Mouse (Mus musculus) adrenal gland, postnatal 14 days (tissue): Measurements from ENCODE around the gene Gap43. TPM values are rescaled to one million over a fixed set of nuclear protein-coding genes. Genes with fewer than 3 reads are reported as not detected.
"Not testable (repeated sequence)": the region's sequence is repeated elsewhere in the genome, so short reads cannot be mapped to it uniquely, and the experiment has no call there.

Source experiments
- DNase-seq: peaks from one replicate; pipeline ENCODE4 v3.0.0; 2021; ENCODE audit warnings: mixed read lengths
- long read RNA-seq, 2 experiments: library from polyadenylated mRNA; stranded (forward); transcript quantifications; one replicate each; pipeline ENCODE4 v2.0.0; 2021
- total RNA-seq: library from RNA; stranded (reverse); gene quantifications from 2 replicates; pipeline ENCODE4 v1.2.3, GENCODE M21; 2021

Gap43 gene
- 5.0 and 20.6 TPM in 2 replicates for total RNA-seq
- long read RNA-seq, experiment 1, partial matches to known transcripts, result 0 of 5 reads
- long read RNA-seq, experiment 1, other reads (novel, unspliced or antisense), result 1 of 5 reads
- long read RNA-seq, experiment 2, transcript Gap43-201 (3 exons, 1,420 nt), result major isoform, 5 of 6 reads
- long read RNA-seq, experiment 2, partial matches to known transcripts, result 0 of 6 reads
- long read RNA-seq, experiment 2, other reads (novel, unspliced or antisense), result 1 of 6 reads

DNA sequence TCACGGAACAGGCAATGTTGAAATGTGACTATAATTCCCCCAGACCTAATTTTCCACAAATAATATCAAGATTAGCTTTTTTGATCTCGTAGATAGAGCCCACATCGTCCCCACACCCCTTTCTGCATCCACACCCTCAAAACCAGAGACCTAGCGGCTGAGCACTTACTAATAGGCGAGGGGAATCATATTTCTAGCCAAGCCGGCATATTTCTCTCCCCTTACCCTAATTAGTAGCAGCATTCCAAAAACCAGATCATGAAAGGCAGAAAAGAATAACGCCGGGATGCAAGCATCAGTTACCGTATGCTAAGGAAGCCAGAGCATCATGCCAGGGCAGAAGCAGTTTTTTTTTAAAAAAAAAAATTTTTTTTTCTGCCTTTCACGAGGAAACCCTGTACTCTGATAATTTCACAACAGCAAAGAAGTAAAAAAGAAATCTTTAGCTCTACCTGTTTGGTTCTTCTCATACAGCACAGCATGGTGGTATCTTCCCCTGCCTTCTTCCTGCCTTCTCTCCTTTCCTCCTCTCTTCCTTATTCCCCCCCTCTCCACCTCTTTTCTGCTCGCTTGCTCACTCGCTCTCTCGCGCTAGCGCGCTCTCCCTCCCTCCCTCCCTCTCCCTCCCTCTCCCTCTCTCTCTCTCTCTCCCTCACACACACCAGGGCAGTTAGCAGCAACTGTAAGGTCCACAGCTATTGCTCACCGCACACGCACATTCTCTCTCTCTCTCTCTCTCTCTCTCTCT lies at the start of gene Gap43:
Gene Gap43, minus strand, starts transcription at position 631 of the 748 bp plus-strand sequence.
- no peak for DNase-seq

- DNase-seq, result no peak
Measured at GRCm38 (mm10) chr16:42381328-42381838, 40.9 kb upstream of the Gap43 start.

GRCm38 (mm10) chr16:42380641-42381040 lies 40.2 kb upstream of the Gap43 start:
- peak; percentile 27 for DNase-seq

- no peak for DNase-seq
Measured at GRCm38 (mm10) chr16:42370148-42370547, 29.7 kb upstream of the Gap43 start.

- no peak for DNase-seq
Measured at GRCm38 (mm10) chr16:42369346-42369745, 28.9 kb upstream of the Gap43 start.

DNA sequence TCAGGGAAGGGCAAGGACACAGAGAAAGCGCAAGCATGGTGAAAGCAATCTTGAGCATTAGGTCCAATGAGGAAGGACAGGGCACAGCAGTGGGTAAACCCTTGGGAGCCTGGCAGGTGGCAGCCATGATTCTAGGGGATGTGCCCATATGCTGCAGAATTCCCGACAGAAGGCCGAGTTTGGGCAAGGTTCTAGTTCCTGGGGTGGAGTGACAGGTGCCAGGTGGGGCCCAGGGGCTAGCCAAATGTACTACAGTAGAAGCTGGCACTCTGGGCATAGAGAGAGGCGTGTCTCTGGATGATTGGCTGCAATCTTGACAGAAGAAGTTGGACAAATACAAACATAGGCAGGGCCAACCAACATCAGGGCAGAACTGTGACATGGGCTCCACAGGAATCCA lies 19.6 kb upstream of the Gap43 start:
- DNase-seq, result no peak

DNA sequence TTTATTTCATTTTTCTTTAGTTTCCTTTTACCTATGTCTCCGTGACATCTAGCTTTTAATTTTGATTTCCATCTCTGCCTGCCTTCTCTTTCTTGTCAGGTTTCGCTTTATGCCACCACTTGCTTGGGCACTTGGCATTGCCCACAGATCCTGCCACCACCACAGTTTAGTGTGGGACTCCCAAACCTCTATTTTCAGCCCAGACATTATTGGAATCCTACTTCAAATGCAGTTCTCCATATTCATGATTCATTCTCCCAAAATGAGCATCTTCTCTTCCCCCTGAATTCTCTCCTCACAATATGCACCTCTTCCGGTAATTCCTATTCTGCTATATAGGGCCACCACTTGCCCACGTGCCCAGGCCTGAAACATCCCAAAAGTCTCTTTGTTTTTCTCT lies 17.6 kb upstream of the Gap43 start:
- DNase-seq, result no peak

GRCm38 (mm10) chr16:42350076-42350475 lies 9.6 kb upstream of the Gap43 start:
- peak; percentile 4 for DNase-seq

DNA sequence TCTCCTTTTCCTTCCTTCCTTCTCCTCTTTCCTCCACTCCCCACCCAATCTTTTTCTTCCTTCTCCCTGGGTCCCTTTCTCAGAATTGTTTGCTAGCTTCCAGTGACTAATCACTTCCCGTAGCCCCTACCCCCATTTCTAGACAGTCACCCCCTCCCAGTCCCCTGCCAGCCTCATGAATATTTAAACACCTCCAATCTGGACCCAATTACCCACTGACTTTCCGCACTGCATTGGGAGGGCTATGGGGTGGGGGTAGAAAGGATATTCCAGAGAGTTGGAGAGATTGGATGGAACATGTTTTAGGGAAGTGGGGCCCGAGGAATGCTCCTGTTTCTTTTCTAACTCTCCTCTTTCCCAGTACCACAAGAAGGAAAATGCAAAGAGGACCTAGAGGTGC lies 414 bp upstream of the Gap43 start:
- not testable (repeated sequence) for DNase-seq

- DNase-seq, result no peak
Measured at GRCm38 (mm10) chr16:42339512-42339911, 939 bp downstream of the Gap43 start.

DNA sequence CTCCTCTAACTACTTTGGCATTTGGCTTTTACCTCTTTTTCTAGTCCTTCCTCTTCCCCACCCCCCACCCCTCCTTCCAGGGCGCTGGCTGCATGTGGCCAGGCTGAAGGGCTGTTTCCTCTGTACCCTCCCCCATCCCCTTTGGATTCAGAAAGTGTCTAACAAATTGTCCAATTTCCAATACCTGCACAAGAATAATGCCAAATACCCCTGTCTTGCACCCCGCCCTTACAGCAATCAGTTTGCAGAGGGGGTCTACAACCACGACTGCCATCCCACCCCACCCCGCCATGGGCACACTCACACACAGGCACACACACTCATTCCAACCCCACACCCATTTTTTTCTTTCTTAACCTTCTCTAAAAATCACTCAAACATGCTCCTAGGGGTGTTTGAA lies 1.5 kb downstream of the Gap43 start:
- no peak for DNase-seq

- DNase-seq, result no peak
Measured at GRCm38 (mm10) chr16:42338342-42338741, 2.1 kb downstream of the Gap43 start.

DNA sequence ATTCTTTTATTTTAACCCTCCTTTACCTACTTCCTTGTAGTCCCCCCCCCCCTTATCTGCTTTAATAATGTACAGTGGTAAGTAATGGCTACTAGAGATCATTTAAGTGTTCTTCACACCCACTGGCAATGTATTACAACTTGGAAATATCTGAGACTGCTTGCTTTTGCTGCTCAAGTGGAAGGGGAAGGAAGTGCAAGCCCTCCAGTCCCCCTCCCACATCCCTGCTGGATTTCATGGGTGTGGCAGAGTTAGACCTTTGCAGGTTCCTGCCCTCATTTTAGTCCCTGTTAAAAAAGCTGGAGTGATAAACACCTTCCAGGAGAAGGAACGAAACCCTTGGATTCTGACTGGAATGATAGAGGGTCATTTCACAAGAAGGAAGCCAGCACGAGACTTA lies 2.8 kb downstream of the Gap43 start:
- no peak for DNase-seq

DNA sequence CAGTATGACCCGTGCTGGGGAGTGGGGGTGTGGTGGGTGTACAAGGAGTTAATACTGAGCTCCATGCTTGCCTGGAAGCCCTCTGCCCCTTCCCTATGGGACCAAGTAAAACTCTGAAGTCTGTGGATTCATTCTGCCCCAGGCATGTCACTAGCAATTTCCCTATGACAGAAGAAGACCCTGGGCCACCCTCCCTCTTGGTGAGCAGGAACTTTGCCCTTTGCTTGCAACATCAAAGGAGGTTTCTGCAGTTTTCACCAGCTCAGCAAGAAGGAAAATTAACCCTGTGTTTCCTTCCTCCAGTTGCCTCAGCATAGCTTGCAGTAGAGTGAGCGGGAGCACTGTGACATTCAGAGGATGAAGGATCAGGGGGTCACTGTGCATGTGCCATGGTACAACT lies 3.8 kb downstream of the Gap43 start:
- no peak for DNase-seq

GRCm38 (mm10) chr16:42332321-42332720 lies 8.1 kb downstream of the Gap43 start:
- no peak for DNase-seq

GRCm38 (mm10) chr16:42326191-42326590 lies 14.3 kb downstream of the Gap43 start:
- DNase-seq, result no peak

DNA sequence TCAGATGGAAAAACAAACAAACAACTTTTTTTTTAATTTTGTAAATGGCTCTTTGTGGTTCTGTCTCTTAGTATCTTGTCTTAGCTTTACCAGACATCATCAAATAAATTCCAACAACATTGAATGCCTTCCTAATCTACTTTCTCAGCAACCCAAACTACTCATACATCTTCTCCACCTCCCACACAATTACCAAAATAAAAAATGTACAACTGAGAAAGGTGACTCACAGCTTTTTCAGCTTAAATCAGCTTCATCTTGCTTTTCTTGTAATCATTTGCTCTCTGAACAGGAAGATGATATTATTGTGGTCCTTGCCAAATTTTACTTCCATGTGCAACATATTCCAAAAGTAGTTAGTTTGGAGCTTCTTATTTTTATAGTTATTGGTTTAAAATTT lies 14.9 kb downstream of the Gap43 start:
- DNase-seq, result no peak

GRCm38 (mm10) chr16:42319831-42320230 lies 20.6 kb downstream of the Gap43 start:
- peak; percentile 37 for DNase-seq

DNA sequence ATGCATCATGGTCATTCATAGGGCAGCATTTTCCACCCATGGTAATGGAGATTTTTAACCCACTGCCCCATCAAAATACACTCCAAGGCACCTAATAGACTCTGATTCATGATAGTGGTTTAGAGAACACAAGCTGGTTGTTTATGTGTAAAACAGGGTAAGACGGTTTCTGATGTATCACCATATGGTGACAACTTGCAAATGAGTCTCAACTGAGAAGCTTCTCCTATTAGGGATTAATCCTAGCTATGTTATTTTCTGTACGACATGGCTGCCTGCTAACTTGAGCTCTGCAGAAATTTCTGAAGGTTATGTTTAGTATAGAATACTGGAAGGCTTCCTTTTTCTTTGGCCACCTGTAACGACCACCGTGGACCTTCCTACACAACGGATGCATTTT lies 21.1 kb downstream of the Gap43 start:
- DNase-seq, result no peak

DNA sequence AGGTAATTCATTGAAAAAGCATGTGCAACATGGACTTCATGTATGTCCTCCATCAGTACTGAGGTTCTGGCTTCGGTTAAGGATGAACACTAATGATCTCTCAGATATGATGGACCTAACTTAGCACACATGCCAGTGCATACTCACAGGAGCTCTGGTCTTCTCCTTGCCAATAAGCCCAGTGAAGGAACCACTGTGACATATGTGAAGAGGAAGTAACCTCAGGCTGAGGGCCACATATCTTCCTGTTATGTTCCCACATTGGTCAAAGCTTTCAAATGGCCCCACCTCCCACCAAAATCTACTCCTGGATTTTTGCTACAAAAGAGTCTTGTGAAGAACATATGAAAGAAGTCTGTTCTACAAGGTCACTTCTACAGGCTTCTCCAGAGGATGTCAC lies 28.3 kb downstream of the Gap43 start:
- DNase-seq, result no peak

DNA sequence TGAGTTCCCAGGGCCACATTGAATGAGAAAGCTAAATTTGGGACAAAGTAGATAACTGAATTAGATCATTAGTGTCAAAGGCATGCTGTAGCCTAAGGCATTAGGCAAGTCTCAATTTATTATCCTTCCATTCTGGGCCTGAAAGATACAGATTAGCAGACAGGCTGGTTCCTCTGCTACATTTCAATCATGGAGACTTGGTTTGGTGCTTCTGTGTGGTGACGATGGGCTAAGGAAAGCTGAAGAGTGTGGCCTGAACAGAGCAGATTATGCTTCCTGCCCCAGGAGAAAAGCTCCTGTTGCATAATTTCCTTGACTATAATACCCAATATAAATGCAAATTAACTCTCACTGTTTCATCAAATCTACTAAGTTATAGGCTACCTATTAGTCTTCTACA lies 31.7 kb downstream of the Gap43 start:
- DNase-seq, result no peak

DNA sequence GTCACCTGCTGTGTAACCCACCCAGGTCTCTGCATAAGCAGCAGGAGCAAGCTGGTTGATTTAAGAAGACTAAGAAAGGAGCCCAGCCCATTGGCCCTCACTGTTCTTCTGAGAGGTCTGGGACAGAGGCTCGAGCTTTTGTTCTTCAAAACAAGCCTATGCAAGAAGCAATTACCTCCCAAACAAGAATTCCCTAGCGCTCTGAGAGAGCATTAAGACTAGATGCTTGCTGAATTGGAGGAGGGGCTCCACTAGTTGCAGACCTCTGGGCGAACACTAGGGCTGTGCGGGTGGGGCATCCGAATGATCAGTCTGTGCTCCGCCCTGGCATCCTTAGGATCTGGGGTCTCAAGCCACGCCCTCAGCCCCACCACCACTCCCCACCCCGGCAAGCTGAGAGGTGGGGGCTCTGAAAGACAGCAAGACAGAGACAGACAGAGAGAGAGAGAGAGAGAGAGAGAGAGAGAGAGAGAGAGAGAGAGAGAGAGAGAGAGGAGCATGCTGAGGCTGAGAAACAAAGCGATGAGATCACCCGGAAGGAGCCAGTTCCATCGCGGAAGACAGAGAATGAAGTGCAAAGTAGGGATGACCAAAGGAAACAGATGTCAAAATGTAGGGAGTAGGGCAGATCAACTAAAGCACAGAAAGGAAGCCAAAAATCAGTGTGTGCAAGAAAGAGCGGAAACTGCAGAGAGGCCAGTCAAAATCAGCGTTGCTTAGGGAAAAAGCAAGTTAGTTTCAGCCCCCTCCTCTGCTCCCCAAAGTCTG lies 34.3 kb downstream of the Gap43 start:
- peak; percentile 27 for DNase-seq

DNA sequence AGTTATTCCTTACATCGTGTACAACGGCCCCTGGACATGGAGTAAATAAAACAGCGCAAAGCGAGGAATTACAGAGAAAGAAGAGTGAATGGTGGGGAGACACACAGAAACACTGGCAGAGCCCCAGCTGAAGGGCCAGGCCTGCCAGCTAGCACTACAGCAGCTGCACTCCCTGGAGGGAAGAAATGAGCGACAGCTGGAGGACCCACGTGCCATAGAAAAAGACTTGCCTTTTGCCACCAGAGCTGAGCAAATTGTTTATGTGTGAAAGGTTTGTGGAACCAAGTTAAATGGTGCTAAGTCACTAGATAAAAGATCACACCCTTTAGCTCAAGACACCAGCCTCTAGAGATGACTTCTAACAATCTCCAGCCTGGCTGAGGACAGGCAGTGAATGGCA lies 37.0 kb downstream of the Gap43 start:
- peak; percentile 62 for DNase-seq
